Mouse (Mus musculus) intestine, postnatal 0 days (tissue): ENCODE measurements around the gene Ankrd44. TPM values are rescaled to one million over a fixed set of nuclear protein-coding genes. Genes with fewer than 3 reads are reported as not detected.
A peak's percentile ranks its signal among the peaks of the same experiment; 100 is the strongest.

Experiments
- ATAC-seq: fragments of 200-750 bp; cut with Nextera tagmentation; 2 replicates; pipeline ENCODE4 v1.8.0; 2017; ENCODE audit warnings: mild to moderate bottlenecking, moderate TSS enrichment, moderate library complexity
- H3K27ac ChIP-seq: fragments of 300-500 bp; sonication (generic); 2 replicates; pipeline ENCODE4 v1.5.1; 2014; ENCODE audit warnings: mild to moderate bottlenecking, low read depth, low read length, moderate library complexity
- H3K27me3 ChIP-seq: fragments of 300-500 bp; sonication (generic); replicated peaks from 2 replicates; pipeline ENCODE4 v1.6.1; 2014; ENCODE audit warnings: low read length, mixed read lengths; ENCODE audit not compliant: control insufficient read depth, insufficient read depth
- H3K36me3 ChIP-seq: fragments of 300-500 bp; sonication (generic); 2 replicates; pipeline ENCODE4 v1.6.1; 2014; ENCODE audit warnings: mild to moderate bottlenecking, moderate library complexity; ENCODE audit not compliant: control insufficient read depth, insufficient read depth
- H3K4me1 ChIP-seq: fragments of 300-500 bp; sonication (generic); replicated peaks from 2 replicates; pipeline ENCODE4 v1.6.1; 2014; ENCODE audit warnings: antibody characterized with exemption, low read length, mixed read lengths; ENCODE audit not compliant: control insufficient read depth, insufficient read depth
- H3K4me2 ChIP-seq: fragments of 300-500 bp; sonication (generic); replicated peaks from 2 replicates; pipeline ENCODE4 v1.6.1; 2014; ENCODE audit warnings: low read depth, mild to moderate bottlenecking, moderate library complexity
- H3K4me3 ChIP-seq: fragments of 300-500 bp; sonication (generic); 2 replicates; pipeline ENCODE4 v1.5.1; 2014; ENCODE audit warnings: low read depth, low read length
- H3K9ac ChIP-seq: fragments of 300-500 bp; sonication (generic); 2 replicates; pipeline ENCODE4 v1.6.1; 2014; ENCODE audit warnings: mild to moderate bottlenecking, low read depth, low read length
- H3K9me3 ChIP-seq: fragments of 300-500 bp; sonication (generic); 2 replicates; pipeline ENCODE4 v1.6.1; 2016; ENCODE audit warnings: mixed run types; ENCODE audit not compliant: control insufficient read depth
- CTCF ChIP-seq: sonication (generic); IDR thresholded peaks from 2 replicates; pipeline ENCODE4 v1.5.1; 2016; ENCODE audit warnings: low read depth, mild to moderate bottlenecking, control low read depth, antibody characterized with exemption, moderate library complexity
- WGBS: fragments of 180-500 bp; shearing (Covaris S2); extraction: QIAGEN DNeasy Blood & Tissue Kit; methylation state at CpG from one replicate; pipeline ENCODE4 v1.1.7; 2014; 5-methylcytosine and 5-hydroxymethylcytosine counted together
- polyA plus RNA-seq: library from polyadenylated mRNA; unstranded; fragments of >200 nt; fragmentation: Nextera tagmentation; extraction: Ambion mirVana; gene quantifications from 2 replicates; pipeline ENCODE4 v1.2.1, GENCODE M21; 2015

Gene Ankrd44
- polyA plus RNA-seq, 1 experiment from 2014 or later = 5.5 TPM

DNA sequence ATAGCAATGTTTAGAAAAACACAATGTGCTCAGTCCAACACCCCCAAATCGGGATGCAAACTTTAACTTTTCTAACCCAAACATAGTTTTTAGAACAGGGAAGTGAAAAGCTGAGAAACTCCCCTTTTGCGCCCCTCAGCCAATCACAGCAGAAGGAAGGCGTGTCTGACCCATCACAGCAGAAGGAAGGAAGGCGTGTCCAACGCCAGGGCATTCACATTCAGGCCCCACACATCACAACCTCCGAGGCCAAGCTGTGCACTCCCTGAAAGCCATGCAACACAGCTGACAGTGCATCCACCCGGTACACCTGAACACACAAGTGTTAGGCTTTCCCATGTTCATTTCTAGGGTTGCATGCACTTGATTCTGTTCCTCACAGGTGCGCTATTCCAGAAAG is 150.1 kb downstream of the Ankrd44 start:
- 63% methylated on average over 8 of the region's 8 CpGs for WGBS
- TF ChIP-seq CTCF = no peak
- no peaks in the 10 kb centered on the region for H3K36me3 ChIP-seq

DNA sequence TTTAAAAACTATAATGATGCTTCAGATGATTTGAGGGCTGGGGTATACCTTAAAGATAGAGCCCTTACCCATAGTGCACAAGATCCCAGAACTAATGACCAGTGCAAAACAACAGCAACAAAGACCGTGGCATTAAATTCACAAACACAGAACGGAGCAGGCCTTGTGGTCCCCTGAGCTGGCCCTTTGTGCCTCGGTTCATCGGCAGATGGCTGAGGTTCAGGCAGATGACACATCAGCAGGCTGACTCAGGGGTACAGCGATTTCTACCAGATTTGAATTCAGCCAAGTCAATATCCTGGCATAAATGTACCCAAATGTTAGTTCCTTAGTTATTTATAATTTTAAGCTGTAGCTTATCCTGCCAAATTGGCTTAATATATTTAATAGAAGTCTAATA is 153.3 kb downstream of the Ankrd44 start:
- Histone ChIP-seq H3K27ac (no peak overlapping the region), H3K9ac (no peak overlapping the region), H3K4me1 (no peaks in the 10 kb centered on the region), H3K9me3 (no peaks in the 10 kb centered on the region), H3K4me2 (no peak overlapping the region), H3K36me3 (no peaks in the 10 kb centered on the region), H3K4me3 (no peak overlapping the region), H3K27me3 (no peaks in the 10 kb centered on the region)
- no peak for TF ChIP-seq CTCF
- WGBS = 87% methylated on average over 5 of the region's 5 CpGs
- ATAC-seq = no peak

More for the DNA sequence above, 150.1 kb downstream of the Ankrd44 start:
- Histone ChIP-seq H3K27me3 (no peaks in the 10 kb centered on the region), H3K9me3 (no peaks in the 10 kb centered on the region), H3K4me3 (no peak overlapping the region), H3K4me2 (no peak overlapping the region), H3K4me1 (no peaks in the 10 kb centered on the region), H3K9ac (no peak overlapping the region), H3K27ac (no peak overlapping the region)
- ATAC-seq = no peak

DNA sequence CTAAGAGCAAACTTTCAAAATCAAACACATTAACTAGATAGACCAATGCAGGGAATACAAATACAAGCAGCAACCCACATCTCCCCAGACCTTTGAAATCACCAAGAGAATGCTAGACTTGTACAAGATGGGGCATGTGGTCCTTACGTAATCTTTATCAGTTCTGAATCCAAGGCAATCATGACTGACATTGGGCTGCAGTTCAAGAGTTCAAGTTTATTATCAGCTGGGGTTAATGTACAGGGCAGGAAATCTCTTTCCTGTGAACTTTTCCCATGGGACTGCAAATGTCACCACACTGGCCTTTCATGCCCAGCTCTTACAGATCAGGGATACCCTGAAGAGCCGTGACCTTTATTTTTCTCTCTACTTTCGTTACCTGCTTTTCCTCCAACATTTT is 154.7 kb downstream of the Ankrd44 start:
- no peak for TF ChIP-seq CTCF
- peak; percentile 83 for ATAC-seq
- WGBS = 55% methylated on average over 3 of the region's 3 CpGs

DNA sequence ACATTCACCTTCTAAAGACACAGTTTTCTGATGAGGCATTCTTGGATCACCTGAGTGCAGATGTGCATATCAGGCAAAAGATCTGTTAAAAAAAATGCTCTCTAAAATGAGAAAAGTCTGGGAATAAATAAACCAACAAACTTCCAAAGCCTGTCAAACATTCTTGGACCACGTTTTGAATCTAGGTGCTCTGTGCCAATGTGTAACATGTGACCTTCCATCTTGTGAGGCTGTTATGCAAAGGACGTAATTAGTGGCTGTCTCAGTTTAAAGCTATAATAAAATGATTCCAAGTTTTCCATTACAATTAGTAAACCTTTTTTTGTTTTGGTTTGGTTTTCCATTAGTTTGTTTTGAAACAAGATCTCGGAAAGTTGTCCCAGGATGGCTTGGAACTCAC is 159.0 kb downstream of the Ankrd44 start:
- H3K9me3 ChIP-seq = no peaks in the 10 kb centered on the region
- no peak for ATAC-seq
- 0 out of 2 replicates have a peak, but pooled peaks cover 2% of the 10 kb centered on the region for H3K4me1 ChIP-seq
- H3K36me3 ChIP-seq = peaks cover 6% of the 10 kb centered on the region; the same call in 1 of the 2 replicates
- TF ChIP-seq CTCF = no peak
- H3K9ac ChIP-seq = no peak overlapping the region
- no peak overlapping the region for H3K4me3 ChIP-seq
- H3K4me2 ChIP-seq = no peak overlapping the region
- H3K27me3 ChIP-seq = no peaks in the 10 kb centered on the region
- no peak overlapping the region for H3K27ac ChIP-seq
- 63% methylated on average over 3 of the region's 3 CpGs for WGBS

More for the DNA sequence above, 154.7 kb downstream of the Ankrd44 start:
- Histone ChIP-seq H3K9ac (no peak overlapping the region), H3K4me1 (0 out of 2 replicates have a peak, but pooled peaks cover 2% of the 10 kb centered on the region), H3K4me3 (no peak overlapping the region), H3K36me3 (peaks cover 3% of the 10 kb centered on the region; the same call in 1 of the 2 replicates), H3K9me3 (no peaks in the 10 kb centered on the region), H3K4me2 (no peak overlapping the region), H3K27ac (no peak overlapping the region), H3K27me3 (no peaks in the 10 kb centered on the region)

DNA sequence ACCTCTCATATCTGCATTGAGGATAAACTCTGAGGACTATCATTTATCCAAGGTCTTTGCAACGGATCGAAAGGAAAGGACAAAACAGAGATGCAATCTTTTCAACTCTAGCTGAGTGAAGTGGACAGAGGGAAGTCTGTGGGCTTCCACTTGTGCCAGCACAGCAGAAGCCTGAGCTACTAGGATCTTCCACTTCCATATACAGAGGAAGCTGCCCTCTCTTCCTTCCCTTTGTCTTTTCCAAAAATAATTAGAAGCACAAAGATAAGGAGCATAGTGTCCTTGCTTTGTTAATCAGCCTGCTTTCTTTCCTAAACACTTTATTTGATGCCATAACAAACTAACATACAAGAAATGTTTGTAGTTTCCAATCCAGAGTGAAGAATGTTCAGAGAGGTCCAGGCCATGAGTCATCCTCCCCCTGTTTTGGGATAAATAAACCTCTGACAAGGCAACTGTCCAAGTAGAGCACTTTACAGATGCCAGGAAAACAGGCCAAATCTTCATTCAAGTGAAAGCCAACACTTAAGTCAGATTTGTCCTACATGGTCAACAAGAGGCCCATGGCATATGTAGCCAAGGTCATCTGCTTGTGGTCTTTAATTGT is 160.5 kb downstream of the Ankrd44 start:
- ATAC-seq = no peak
- Histone ChIP-seq H3K4me3 (no peak overlapping the region), H3K36me3 (peaks cover 14% of the 10 kb centered on the region), H3K9me3 (no peaks in the 10 kb centered on the region), H3K27me3 (no peaks in the 10 kb centered on the region), H3K4me2 (no peak overlapping the region), H3K27ac (no peak overlapping the region), H3K9ac (no peak overlapping the region), H3K4me1 (0 out of 2 replicates have a peak, but pooled peaks cover 2% of the 10 kb centered on the region)
- no peak for TF ChIP-seq CTCF
- WGBS = 85% methylated on average over 2 of the region's 2 CpGs

DNA sequence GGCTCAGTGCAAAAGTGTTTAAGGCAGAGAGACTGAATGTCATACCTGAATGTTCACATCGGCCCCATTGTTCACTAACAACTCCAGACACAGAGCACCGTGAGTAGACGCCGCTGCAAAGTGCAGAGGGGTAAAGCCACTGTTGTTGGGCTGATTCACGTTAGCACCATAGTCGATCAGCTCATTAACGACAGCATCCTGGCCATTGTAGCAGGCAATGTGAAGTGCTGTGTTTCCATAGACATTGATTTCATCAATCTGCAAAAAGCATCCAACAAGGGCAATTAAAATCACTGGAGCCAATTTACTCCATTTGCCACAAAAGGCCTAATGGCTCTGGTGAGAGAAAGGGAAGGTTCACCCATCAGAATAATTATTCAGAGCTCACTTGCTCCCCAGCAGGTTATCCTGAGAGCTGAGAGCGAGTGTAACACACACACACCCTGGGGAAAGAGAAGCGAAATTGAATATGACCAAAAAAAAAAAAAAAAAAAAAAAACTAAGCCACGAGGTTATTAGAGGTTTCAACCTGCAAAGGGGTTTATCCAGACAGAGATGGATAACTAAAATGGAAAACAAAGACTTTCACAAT is 163.9 kb downstream of the Ankrd44 start:
- H3K4me1 ChIP-seq = 0 out of 2 replicates have a peak, but pooled peaks cover 2% of the 10 kb centered on the region
- no peaks in the 10 kb centered on the region for H3K27me3 ChIP-seq
- TF ChIP-seq CTCF = no peak
- H3K4me3 ChIP-seq = no peak overlapping the region
- no peak overlapping the region for H3K27ac ChIP-seq
- H3K9me3 ChIP-seq = no peaks in the 10 kb centered on the region
- peaks cover 14% of the 10 kb centered on the region for H3K36me3 ChIP-seq
- 91% methylated on average over 10 of the region's 10 CpGs for WGBS
- H3K4me2 ChIP-seq = no peak overlapping the region
- H3K9ac ChIP-seq = no peak overlapping the region
- ATAC-seq = no peak
